8 mouse cellular contexts compared by ENCODE assay signal in genomic region chr12:4523208-4523607, GRCm38 (mm10). TPM values are rescaled to one million over a fixed set of nuclear protein-coding genes. Genes with fewer than 3 reads are reported as not detected.
DNase-seq lines count a peak whose midpoint lies in the region; ATAC-seq lines count a peak whose summit lies in the region.

No protein-coding gene starts in this region.

- peak overlapping the region; percentile 38 for H3K4me2 ChIP-seq in intestine, embryonic 14.5 days (ENCODE audit: low read length)
- peak overlapping the region; percentile 42 for H3K4me2 ChIP-seq in limb, embryonic 12.5 days
- H3K4me2 ChIP-seq in neural tube, embryonic 13.5 days, result peak overlapping the region; percentile 38

- peaks cover 21% of the 10 kb centered on the region for H3K4me1 ChIP-seq in intestine, embryonic 14.5 days (replicated peaks; ENCODE audit: control insufficient read depth, insufficient read depth, low read length)
- peaks cover 30% of the 10 kb centered on the region for H3K4me1 ChIP-seq in limb, embryonic 12.5 days (replicated peaks)
- H3K4me1 ChIP-seq in neural tube, embryonic 13.5 days (replicated peaks), result peaks cover 33% of the 10 kb centered on the region

- no peak overlapping the region for H3K4me3 ChIP-seq in intestine, embryonic 14.5 days (ENCODE audit: low read depth, low read length)
- no peak overlapping the region for H3K4me3 ChIP-seq in limb, embryonic 12.5 days (replicated peaks)
- H3K4me3 ChIP-seq in neural tube, embryonic 13.5 days, result no peak overlapping the region

- no peak overlapping the region for H3K9ac ChIP-seq in intestine, embryonic 14.5 days (ENCODE audit: low read length)
- no peak overlapping the region; the same call in 1 of the 2 replicates for H3K9ac ChIP-seq in limb, embryonic 12.5 days (replicated peaks)
- peak overlapping the region; percentile 47; the same call in 1 of the 2 replicates for H3K9ac ChIP-seq in neural tube, embryonic 13.5 days

- H3K9me3 ChIP-seq in intestine, embryonic 14.5 days (ENCODE audit: control insufficient read depth, low read length), result no peaks in the 10 kb centered on the region
- H3K9me3 ChIP-seq in limb, embryonic 12.5 days, result no peaks in the 10 kb centered on the region
- no peaks in the 10 kb centered on the region for H3K9me3 ChIP-seq in neural tube, embryonic 13.5 days

- H3K27ac ChIP-seq in intestine, embryonic 14.5 days (ENCODE audit: low read depth), result peak overlapping the region; percentile 70
- peak overlapping the region; percentile 72 for H3K27ac ChIP-seq in limb, embryonic 12.5 days
- peak overlapping the region; percentile 90 for H3K27ac ChIP-seq in neural tube, embryonic 13.5 days (replicated peaks)

- ATAC-seq in intestine, embryonic 14.5 days (replicated peaks; ENCODE audit: low FRiP score, low TSS enrichment, low read depth), result 0 out of 2 replicates have a peak, but pooled peaks have one; percentile 53
- peak; percentile 84 for ATAC-seq in limb, embryonic 12.5 days (ENCODE audit: insufficient number of reproducible peaks, insufficient read depth, low FRiP score, low TSS enrichment, low read depth)
- ATAC-seq in neural tube, embryonic 13.5 days (ENCODE audit: low read depth), result peak; percentile 73
- no peak for ATAC-seq in megakaryocyte, adult 5-6 weeks (ENCODE audit: poor library complexity, severe bottlenecking)

- 5% methylated on average over 10 of the region's 10 CpGs for WGBS in intestine, embryonic 14.5 days
- WGBS in limb, embryonic 12.5 days, result 2% methylated on average over 10 of the region's 10 CpGs
- WGBS in neural tube, embryonic 13.5 days, result 2% methylated on average over 10 of the region's 10 CpGs

- no peaks in the 10 kb centered on the region for H3K36me3 ChIP-seq in intestine, embryonic 14.5 days (ENCODE audit: control insufficient read depth, insufficient read depth, low read length)
- no peaks in the 10 kb centered on the region for H3K36me3 ChIP-seq in limb, embryonic 12.5 days
- H3K36me3 ChIP-seq in neural tube, embryonic 13.5 days, result no peaks in the 10 kb centered on the region

- no peaks in the 10 kb centered on the region for H3K27me3 ChIP-seq in intestine, embryonic 14.5 days (replicated peaks; ENCODE audit: control insufficient read depth, insufficient read depth, low read length)
- H3K27me3 ChIP-seq in limb, embryonic 12.5 days, result no peaks in the 10 kb centered on the region
- H3K27me3 ChIP-seq in neural tube, embryonic 13.5 days, result no peaks in the 10 kb centered on the region

- DNase-seq in cerebellum, adult 11-12 months, result peak; percentile 23
- DNase-seq in embryo, embryonic 9.5 days (ENCODE audit: extremely low spot score), result peak; percentile 43
- DNase-seq in gastrocnemius, postnatal 25 days, result peak; percentile 56
- peak; percentile 78 for DNase-seq in intestine, embryonic 14.5 days (ENCODE audit: low spot score)
- DNase-seq in spleen, postnatal 36 days (ENCODE audit: low spot score in 2 of 2), result no peak

RNA-seq across cellular contexts. Expression of gene Ncoa1, which starts 46.2 kb away (rescaled TPM):
- 10 to 100 TPM; 21.5 to 23.8 TPM for total RNA-seq in gastrocnemius, postnatal 25 days (2021)
- 9.5 and 10.3 TPM in 2 replicates for polyA plus RNA-seq in intestine, embryonic 14.5 days (2014; fragmentation: Nextera tagmentation; extraction: Ambion mirVana)
- polyA plus RNA-seq in limb, embryonic 12.5 days (2016; fragmentation: Nextera tagmentation; extraction: Ambion mirVana), result 9.6 and 11.3 TPM in 2 replicates
- polyA plus RNA-seq in neural tube, embryonic 13.5 days (2015; fragmentation: Nextera tagmentation; extraction: Ambion mirVana), result 13.6 and 14.6 TPM in 2 replicates
- total RNA-seq in megakaryocyte, adult 5-6 weeks (2015), result 71.5 and 74.4 TPM in 2 replicates
- total RNA-seq in megakaryocyte, adult 5-6 weeks (2017), result 28.4 and 61.9 TPM in 2 replicates

Comparison
In these comparisons a context has a peak if more than half of its experiments do, and no peak if none do; other contexts are left out.
1. DNase-seq: peak in cerebellum, adult 11-12 months (single experiment), embryo, embryonic 9.5 days (single experiment), gastrocnemius, postnatal 25 days (single experiment) and intestine, embryonic 14.5 days (single experiment); none in spleen, postnatal 36 days (0 of 2).
2. Peak in every context shown above with its lines, with median percentiles within 50 percentile points of each other: H3K27ac ChIP-seq and H3K4me2 ChIP-seq.